Mouse (Mus musculus): Measurements from ENCODE around the gene Nufip1.

DNA sequence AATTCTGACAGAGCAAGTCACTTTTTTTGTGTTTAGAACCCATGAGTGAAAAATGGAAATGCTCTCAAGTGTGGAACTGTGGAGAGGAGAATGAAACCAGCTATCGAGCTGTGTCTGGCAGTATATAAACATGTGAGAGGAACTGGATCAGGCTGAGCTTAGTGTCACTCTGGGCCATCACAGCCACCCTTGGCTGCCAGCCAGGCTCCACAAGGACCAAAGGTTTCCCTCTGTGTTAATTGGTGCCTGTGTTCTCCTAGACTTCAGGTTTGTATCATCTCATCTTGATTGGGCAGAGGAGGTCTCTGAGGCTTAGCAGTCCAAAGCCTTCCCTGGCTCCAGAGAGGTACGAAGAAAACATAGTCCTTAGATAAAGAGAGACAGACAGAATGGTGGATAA, 38.1 kb upstream of the Nufip1 start:
- no peak for TF ChIP-seq CTCF (IDR thresholded peaks at IDR 0.05 in 2 of 3, conservative IDR thresholded peaks at IDR 0.05 in 1 of 3; ENCODE audit: control insufficient read depth in 1 of 3, insufficient read depth in 1 of 3, low read depth in 2 of 3, low read length in 3 of 3, poor library complexity in 1 of 3, severe bottlenecking in 1 of 3)
- no peak for TF ChIP-seq KAT2A (conservative IDR thresholded peaks at IDR 0.05; ENCODE audit: low read depth, low read length)
- no peak for TF ChIP-seq POLR2A (IDR thresholded peaks at IDR 0.05; ENCODE audit: control insufficient read depth in 1 of 2, insufficient read depth in 1 of 2, low read depth in 1 of 2, low read length in 2 of 2, poor library complexity in 1 of 2)
- no peak for TF ChIP-seq ZMIZ1 (IDR thresholded peaks at IDR 0.05; ENCODE audit: low read depth, low read length)
- TF ChIP-seq GATA1 (IDR thresholded peaks at IDR 0.05; ENCODE audit: low read depth, low read length) = no peak
- no peak for TF ChIP-seq POLR2AphosphoS2 (IDR thresholded peaks at IDR 0.05; ENCODE audit: low read length)
- no peak for TF ChIP-seq NELFE (IDR thresholded peaks at IDR 0.05; ENCODE audit: low read depth, low read length)
- TF ChIP-seq UBTF (IDR thresholded peaks at IDR 0.05; ENCODE audit: borderline replicate concordance, insufficient read depth, low read depth, low read length) = no peak
- no peak for TF ChIP-seq CHD1 (IDR thresholded peaks at IDR 0.05; ENCODE audit: low read depth, low read length)
- TF ChIP-seq CHD2 (IDR thresholded peaks at IDR 0.05; ENCODE audit: low read length) = no peak
- no peak for TF ChIP-seq USF2 (IDR thresholded peaks at IDR 0.05; ENCODE audit: borderline replicate concordance in 1 of 2, insufficient read depth in 1 of 2, low read depth in 1 of 2, low read length in 2 of 2)
- TF ChIP-seq ELF1 (IDR thresholded peaks at IDR 0.05; ENCODE audit: low read depth, low read length) = no peak
- no peak for TF ChIP-seq MAX (IDR thresholded peaks at IDR 0.05; ENCODE audit: low read length)
- no peak for TF ChIP-seq EP300 (IDR thresholded peaks at IDR 0.05; ENCODE audit: low read depth in 1 of 2, low read length in 2 of 2)

Data from MEL (cell line).